Comparison of ENCODE assay signal across 8 mouse cellular contexts in genomic region chr2:144247337-144247978, GRCm38 (mm10). TPM values are rescaled to one million over a fixed set of nuclear protein-coding genes. Genes with fewer than 3 reads are reported as not detected.
DNase-seq lines count a peak whose midpoint lies in the region; ATAC-seq and TF ChIP-seq lines count a peak whose summit lies in the region.
"Had no signal": no experiment of that assay in that cellular context is flagged by ENCODE, and none has a peak within 500 bp of the region (broad histone marks: within the 10 kb centered on the region; RNA-seq: fewer than 3 reads in every experiment).

No protein-coding gene starts in this region.

- no peaks in the 10 kb centered on the region for H3K9me3 ChIP-seq in lung, embryonic 15.5 days
- no peaks in the 10 kb centered on the region for H3K9me3 ChIP-seq in forebrain, postnatal 0 days (ENCODE audit: low read length)
- no peaks in the 10 kb centered on the region for H3K9me3 ChIP-seq in intestine, embryonic 14.5 days (ENCODE audit: control insufficient read depth, low read length)
- H3K9me3 ChIP-seq: neural tube, embryonic 12.5 days had no signal

- peaks cover 32% of the 10 kb centered on the region for H3K36me3 ChIP-seq in lung, embryonic 15.5 days
- H3K36me3 ChIP-seq in forebrain, postnatal 0 days (ENCODE audit: insufficient read depth), result peaks cover 35% of the 10 kb centered on the region
- peaks cover 39% of the 10 kb centered on the region for H3K36me3 ChIP-seq in intestine, embryonic 14.5 days (ENCODE audit: control insufficient read depth, insufficient read depth, low read length)
- peaks cover 25% of the 10 kb centered on the region for H3K36me3 ChIP-seq in small intestine, adult 2 months (ENCODE audit: control insufficient read depth, insufficient read depth, low read length)

- no peaks in the 10 kb centered on the region for H3K27me3 ChIP-seq in lung, embryonic 15.5 days
- H3K27me3 ChIP-seq in forebrain, postnatal 0 days (ENCODE audit: insufficient read depth, low read length), result no peaks in the 10 kb centered on the region
- no peaks in the 10 kb centered on the region for H3K27me3 ChIP-seq in intestine, embryonic 14.5 days (replicated peaks; ENCODE audit: control insufficient read depth, insufficient read depth, low read length)
- H3K27me3 ChIP-seq in small intestine, adult 2 months (ENCODE audit: control insufficient read depth, insufficient read depth, low read length), result no peaks in the 10 kb centered on the region
- H3K27me3 ChIP-seq: neural tube, embryonic 12.5 days had no signal

- 0 out of 2 replicates have a peak, but pooled peaks cover 9% of the 10 kb centered on the region for H3K4me1 ChIP-seq in lung, embryonic 15.5 days
- peaks cover 13% of the 10 kb centered on the region for H3K4me1 ChIP-seq in lung, adult 2 months (ENCODE audit: control insufficient read depth, insufficient read depth, low read length)
- H3K4me1 ChIP-seq in forebrain, postnatal 0 days (ENCODE audit: insufficient read depth), result no peaks in the 10 kb centered on the region
- peaks cover 23% of the 10 kb centered on the region for H3K4me1 ChIP-seq in intestine, embryonic 14.5 days (replicated peaks; ENCODE audit: control insufficient read depth, insufficient read depth, low read length)
- H3K4me1 ChIP-seq in small intestine, adult 2 months (ENCODE audit: control insufficient read depth, insufficient read depth, insufficient read length, low read length), result peaks cover 10% of the 10 kb centered on the region; the same call in 1 of the 2 replicates

- no peak overlapping the region for H3K4me2 ChIP-seq in lung, embryonic 15.5 days
- no peak overlapping the region for H3K4me2 ChIP-seq in forebrain, postnatal 0 days (ENCODE audit: low read depth)
- no peak overlapping the region for H3K4me2 ChIP-seq in intestine, embryonic 14.5 days (ENCODE audit: low read length)
- H3K4me2 ChIP-seq: neural tube, embryonic 12.5 days had no signal

- no peak for DNase-seq in lung, adult 2 months
- no peak for DNase-seq in forebrain, postnatal 0 days
- DNase-seq in intestine, embryonic 14.5 days (ENCODE audit: low spot score), result no peak
- DNase-seq in adrenal gland, postnatal 36 days, result no peak
- no peak for DNase-seq in right cerebral cortex, postnatal 25 days

- no peak overlapping the region for H3K4me3 ChIP-seq in lung, embryonic 15.5 days
- H3K4me3 ChIP-seq in lung, adult 2 months (replicated peaks; ENCODE audit: extremely low read depth, low read depth, low read length), result no peak overlapping the region
- H3K4me3 ChIP-seq in forebrain, postnatal 0 days (ENCODE audit: low read depth, low read length), result no peak overlapping the region
- H3K4me3 ChIP-seq in intestine, embryonic 14.5 days (ENCODE audit: low read depth, low read length), result no peak overlapping the region
- H3K4me3 ChIP-seq in small intestine, adult 2 months (ENCODE audit: low read depth, low read length), result no peak overlapping the region
- H3K4me3 ChIP-seq: neural tube, embryonic 12.5 days had no signal

- no peak overlapping the region for H3K9ac ChIP-seq in lung, embryonic 15.5 days
- H3K9ac ChIP-seq in forebrain, postnatal 0 days, result no peak overlapping the region
- H3K9ac ChIP-seq in intestine, embryonic 14.5 days (ENCODE audit: low read length), result no peak overlapping the region
- H3K9ac ChIP-seq: neural tube, embryonic 12.5 days had no signal

- WGBS in lung, embryonic 15.5 days, result 31% methylated on average over 5 of the region's 5 CpGs
- 41% methylated on average over 5 of the region's 5 CpGs for WGBS in lung, adult 2 months
- 43% methylated on average over 5 of the region's 5 CpGs for WGBS in forebrain, postnatal 0 days
- 31% methylated on average over 5 of the region's 5 CpGs for WGBS in intestine, embryonic 14.5 days
- WGBS in small intestine, adult 2 months, result 28% methylated on average over 5 of the region's 5 CpGs

- TF ChIP-seq POLR2A in lung, adult 2 months (IDR thresholded peaks at IDR 0.05; ENCODE audit: borderline replicate concordance, extremely low read depth, low read depth, low read length), result no peak
- TF ChIP-seq POLR2A in small intestine, adult 2 months (IDR thresholded peaks at IDR 0.05; ENCODE audit: low read depth, low read length), result no peak

- no peak overlapping the region for H3K27ac ChIP-seq in lung, embryonic 15.5 days
- no peak overlapping the region for H3K27ac ChIP-seq in forebrain, postnatal 0 days (ENCODE audit: low read depth, low read length)
- H3K27ac ChIP-seq in intestine, embryonic 14.5 days (ENCODE audit: low read depth), result peak overlapping the region; percentile 60; the same call in 1 of the 2 replicates
- H3K27ac ChIP-seq in small intestine, adult 2 months (ENCODE audit: insufficient read depth, low read depth, low read length), result peak overlapping the region; percentile 48; the same call in 1 of the 2 replicates
- H3K27ac ChIP-seq: neural tube, embryonic 12.5 days had no signal

- peak; percentile 48 for ATAC-seq in lung, embryonic 15.5 days (ENCODE audit: borderline replicate concordance, extremely low read depth, low FRiP score, low TSS enrichment)
- peak; percentile 34 for ATAC-seq in forebrain, postnatal 0 days
- peak; percentile 29 for ATAC-seq in intestine, embryonic 14.5 days (replicated peaks; ENCODE audit: low FRiP score, low TSS enrichment, low read depth)

- no peak for TF ChIP-seq CTCF in lung, adult 2 months (IDR thresholded peaks at IDR 0.05; ENCODE audit: insufficient read depth, low read length)
- no peak for TF ChIP-seq CTCF in forebrain, postnatal 0 days (IDR thresholded peaks at IDR 0.05; ENCODE audit: low read depth)
- no peak for TF ChIP-seq CTCF in small intestine, adult 2 months (IDR thresholded peaks at IDR 0.05; ENCODE audit: extremely low read depth, insufficient read length, insufficient replicate concordance, low read depth, low read length)

RNA-seq across cellular contexts. Expression of gene Mgme1, which starts 23.0 kb away (rescaled TPM):
- 24.2 and 25.9 TPM in 2 replicates for polyA plus RNA-seq in lung, embryonic 15.5 days (2015; fragmentation: Nextera tagmentation; extraction: Ambion mirVana)
- 2.6 and 3.9 TPM in 2 replicates for polyA plus RNA-seq in lung, adult 2 months (2012; rRNA removed)
- total RNA-seq in forebrain, postnatal 0 days (2014; rRNA removed), result 5.2 and 5.4 TPM in 2 replicates
- polyA plus RNA-seq in forebrain, postnatal 0 days (2015; fragmentation: Nextera tagmentation; extraction: Ambion mirVana), result 4.6 and 5.8 TPM in 2 replicates
- polyA plus RNA-seq in intestine, embryonic 14.5 days (2014; fragmentation: Nextera tagmentation; extraction: Ambion mirVana), result 21.1 and 22.9 TPM in 2 replicates
- 1.0 and 1.9 TPM in 2 replicates for polyA plus RNA-seq in small intestine, adult 2 months (2012; rRNA removed)
- 10 to 100 TPM; 20.4 to 21.7 TPM for total RNA-seq in adrenal gland, postnatal 36 days (2021)

RNA-seq across cellular contexts. Expression of gene Snx5, which starts 23.2 kb away (rescaled TPM):
- 108 and 116 TPM in 2 replicates for polyA plus RNA-seq in lung, embryonic 15.5 days (2015; fragmentation: Nextera tagmentation; extraction: Ambion mirVana)
- polyA plus RNA-seq in lung, adult 2 months (2012; rRNA removed), result 29.7 and 34.7 TPM in 2 replicates
- 69.7 and 71.6 TPM in 2 replicates for total RNA-seq in forebrain, postnatal 0 days (2014; rRNA removed)
- polyA plus RNA-seq in forebrain, postnatal 0 days (2015; fragmentation: Nextera tagmentation; extraction: Ambion mirVana), result 41.2 and 45.9 TPM in 2 replicates
- polyA plus RNA-seq in intestine, embryonic 14.5 days (2014; fragmentation: Nextera tagmentation; extraction: Ambion mirVana), result 134 and 139 TPM in 2 replicates
- 17.5 and 36.0 TPM in 2 replicates for polyA plus RNA-seq in small intestine, adult 2 months (2012; rRNA removed)
- 100 to 1,000 TPM in 1 of 2 experiments, 10 to 100 TPM in 1; 93.4 to 105 TPM for total RNA-seq in adrenal gland, postnatal 36 days (2021)

Comparison
In these comparisons a context has a peak if more than half of its experiments do, and no peak if none do; other contexts are left out.
1. H3K27ac ChIP-seq: peak in intestine, embryonic 14.5 days (single experiment) and small intestine, adult 2 months (single experiment); none in lung, embryonic 15.5 days (single experiment) and forebrain, postnatal 0 days (single experiment).
2. Peak in every context shown above with its lines, with median percentiles within 50 percentile points of each other: ATAC-seq.